Mouse (Mus musculus): ENCODE results near the gene Gpsm2. TPM values are rescaled to one million over a fixed set of nuclear protein-coding genes. Genes with fewer than 3 reads are reported as not detected.

Gene Gpsm2
- polyA plus RNA-seq, 1 experiment from 2014 or later: 34.6 TPM

DNA sequence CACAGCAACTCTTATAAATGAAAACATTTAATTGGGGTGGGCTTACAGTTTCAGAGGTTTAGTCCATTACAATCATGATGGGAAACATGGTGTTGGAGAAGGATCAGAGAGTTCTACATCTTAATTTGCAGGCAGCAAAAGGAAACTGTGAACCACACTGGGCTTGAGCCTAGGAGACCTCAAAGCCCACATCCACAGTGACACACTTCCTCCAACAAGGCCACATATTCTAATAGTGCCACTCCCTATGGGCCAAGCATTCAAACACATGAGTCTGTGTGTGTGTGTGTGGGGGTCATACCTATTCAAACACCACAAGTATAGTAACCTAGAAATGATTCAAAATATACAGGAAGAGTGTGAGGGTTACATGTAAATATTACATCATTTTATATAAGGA lies 5.2 kb upstream of the Gpsm2 start:
- H3K9me3 ChIP-seq (replicated peaks): no peaks in the 10 kb centered on the region
- no peak overlapping the region for H3K4me3 ChIP-seq
- 0 out of 2 replicates have a peak, but pooled peaks cover 5% of the 10 kb centered on the region for H3K4me1 ChIP-seq (replicated peaks)
- no peak for ATAC-seq (ENCODE audit: insufficient number of reproducible peaks, low FRiP score)
- no peaks in the 10 kb centered on the region for H3K36me3 ChIP-seq
- no peak overlapping the region for H3K27ac ChIP-seq (ENCODE audit: poor library complexity, severe bottlenecking)
- no peak overlapping the region for H3K4me2 ChIP-seq
- no peak overlapping the region for H3K9ac ChIP-seq
- no peaks in the 10 kb centered on the region for H3K27me3 ChIP-seq (replicated peaks)

GRCm38 (mm10) chr3:108726413-108726812 lies 4.3 kb upstream of the Gpsm2 start:
- no peak overlapping the region for H3K4me3 ChIP-seq
- H3K4me1 ChIP-seq (replicated peaks): 0 out of 2 replicates have a peak, but pooled peaks cover 5% of the 10 kb centered on the region
- H3K9me3 ChIP-seq (replicated peaks): no peaks in the 10 kb centered on the region
- 82% methylated on average over 7 of the region's 7 CpGs for WGBS
- H3K27me3 ChIP-seq (replicated peaks): no peaks in the 10 kb centered on the region
- no peaks in the 10 kb centered on the region for H3K36me3 ChIP-seq
- H3K4me2 ChIP-seq: no peak overlapping the region
- H3K27ac ChIP-seq (ENCODE audit: poor library complexity, severe bottlenecking): no peak overlapping the region
- ATAC-seq (ENCODE audit: insufficient number of reproducible peaks, low FRiP score): no peak
- no peak overlapping the region for H3K9ac ChIP-seq

GRCm38 (mm10) chr3:108721076-108721991 lies 775 bp downstream of the Gpsm2 start:
- Histone ChIP-seq H3K9ac (peak overlapping the region; percentile 83), H3K27me3 (replicated peaks) (no peaks in the 10 kb centered on the region), H3K27ac (ENCODE audit: poor library complexity, severe bottlenecking) (peak overlapping the region; percentile 85), H3K4me1 (replicated peaks) (peaks cover 11% of the 10 kb centered on the region; the same call in 1 of the 2 replicates), H3K9me3 (replicated peaks) (no peaks in the 10 kb centered on the region), H3K36me3 (no peaks in the 10 kb centered on the region), H3K4me2 (peak overlapping the region; percentile 84), H3K4me3 (peak overlapping the region; percentile 69)
- no peak; the same call in 1 of the 2 replicates for ATAC-seq (ENCODE audit: insufficient number of reproducible peaks, low FRiP score)
- under 1% methylated on average over 44 of the region's 44 CpGs for WGBS

- WGBS: 90% methylated on average over 3 of the region's 3 CpGs
- H3K4me3 ChIP-seq: no peak overlapping the region
- no peak overlapping the region for H3K9ac ChIP-seq
- H3K36me3 ChIP-seq: no peaks in the 10 kb centered on the region
- ATAC-seq (ENCODE audit: insufficient number of reproducible peaks, low FRiP score): no peak
- no peak overlapping the region; the same call in 1 of the 2 replicates for H3K4me2 ChIP-seq
- H3K27ac ChIP-seq (ENCODE audit: poor library complexity, severe bottlenecking): no peak overlapping the region
- no peaks in the 10 kb centered on the region for H3K9me3 ChIP-seq (replicated peaks)
- H3K27me3 ChIP-seq (replicated peaks): no peaks in the 10 kb centered on the region
- peaks cover 11% of the 10 kb centered on the region; the same call in 1 of the 2 replicates for H3K4me1 ChIP-seq (replicated peaks)
Measured at GRCm38 (mm10) chr3:108719761-108720160, 2.3 kb downstream of the Gpsm2 start.

DNA sequence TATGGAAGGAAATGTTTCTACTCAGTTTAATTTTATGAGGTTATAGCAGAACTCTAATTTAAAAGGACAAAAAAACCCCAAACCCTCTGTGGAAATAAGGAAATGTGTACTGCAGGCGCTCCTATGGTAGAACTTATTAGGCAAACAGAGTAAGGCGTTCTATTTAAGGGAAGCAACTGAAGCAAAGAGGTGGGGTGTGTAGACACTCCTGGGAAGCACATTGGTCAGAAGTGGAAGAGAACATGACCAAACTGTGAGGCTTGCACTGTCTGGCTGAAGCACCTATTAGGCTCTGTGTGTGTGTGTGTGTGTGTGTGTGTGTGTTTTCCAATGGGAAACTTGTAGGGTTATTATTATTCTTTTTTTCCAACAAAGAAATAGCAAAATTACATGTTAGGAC lies 2.8 kb downstream of the Gpsm2 start:
- H3K9ac ChIP-seq: no peak overlapping the region
- no peak overlapping the region for H3K4me3 ChIP-seq
- no peaks in the 10 kb centered on the region for H3K36me3 ChIP-seq
- ATAC-seq (ENCODE audit: insufficient number of reproducible peaks, low FRiP score): no peak
- H3K27ac ChIP-seq (ENCODE audit: poor library complexity, severe bottlenecking): no peak overlapping the region
- peaks cover 11% of the 10 kb centered on the region; the same call in 1 of the 2 replicates for H3K4me1 ChIP-seq (replicated peaks)
- no peaks in the 10 kb centered on the region for H3K27me3 ChIP-seq (replicated peaks)
- no peaks in the 10 kb centered on the region for H3K9me3 ChIP-seq (replicated peaks)
- 79% methylated on average over 2 of the region's 2 CpGs for WGBS
- H3K4me2 ChIP-seq: no peak overlapping the region

DNA sequence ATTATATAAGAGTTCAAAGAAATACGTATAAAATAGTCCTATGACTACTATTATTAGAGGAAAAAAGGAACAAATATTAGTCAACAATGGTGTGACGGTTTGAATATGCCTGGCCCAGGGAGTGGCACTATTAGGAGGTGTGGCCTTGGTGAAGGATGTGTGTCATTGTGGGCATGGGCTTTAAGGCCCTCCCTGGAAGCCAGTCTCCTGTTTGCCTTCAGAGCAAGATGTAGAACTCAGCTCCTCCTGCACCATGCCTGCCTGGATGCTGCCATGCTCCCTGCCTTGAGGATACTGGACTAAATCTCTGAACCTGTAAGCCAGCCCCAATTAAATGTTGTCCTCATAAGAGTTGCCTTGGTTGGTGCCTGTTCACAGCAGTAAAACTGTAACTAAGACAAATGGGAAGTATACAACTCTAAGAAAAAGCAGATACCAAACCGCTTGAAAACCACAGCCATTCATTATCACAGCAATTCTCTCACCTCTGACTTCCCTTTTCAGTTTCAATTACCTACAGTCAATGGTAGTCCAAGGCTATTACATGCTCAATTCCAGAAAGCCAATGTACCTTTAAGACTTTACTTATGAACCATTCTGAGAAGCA lies 4.1 kb downstream of the Gpsm2 start:
- no peak for ATAC-seq (ENCODE audit: insufficient number of reproducible peaks, low FRiP score)
- Histone ChIP-seq H3K27me3 (replicated peaks) (no peaks in the 10 kb centered on the region), H3K36me3 (no peaks in the 10 kb centered on the region), H3K9me3 (replicated peaks) (no peaks in the 10 kb centered on the region), H3K4me1 (replicated peaks) (peaks cover 14% of the 10 kb centered on the region), H3K27ac (ENCODE audit: poor library complexity, severe bottlenecking) (no peak overlapping the region), H3K9ac (no peak overlapping the region), H3K4me3 (no peak overlapping the region), H3K4me2 (no peak overlapping the region)
- 86% methylated on average over 3 of the region's 3 CpGs for WGBS

- no peak for ATAC-seq (ENCODE audit: insufficient number of reproducible peaks, low FRiP score)
- Histone ChIP-seq H3K4me3 (no peak overlapping the region), H3K4me1 (replicated peaks) (peaks cover 9% of the 10 kb centered on the region), H3K4me2 (no peak overlapping the region), H3K9me3 (replicated peaks) (no peaks in the 10 kb centered on the region), H3K27me3 (replicated peaks) (no peaks in the 10 kb centered on the region), H3K27ac (ENCODE audit: poor library complexity, severe bottlenecking) (no peak overlapping the region), H3K36me3 (no peaks in the 10 kb centered on the region), H3K9ac (no peak overlapping the region)
- WGBS: 78% methylated on average over 4 of the region's 4 CpGs
Measured at GRCm38 (mm10) chr3:108714837-108715236, 7.3 kb downstream of the Gpsm2 start.

DNA sequence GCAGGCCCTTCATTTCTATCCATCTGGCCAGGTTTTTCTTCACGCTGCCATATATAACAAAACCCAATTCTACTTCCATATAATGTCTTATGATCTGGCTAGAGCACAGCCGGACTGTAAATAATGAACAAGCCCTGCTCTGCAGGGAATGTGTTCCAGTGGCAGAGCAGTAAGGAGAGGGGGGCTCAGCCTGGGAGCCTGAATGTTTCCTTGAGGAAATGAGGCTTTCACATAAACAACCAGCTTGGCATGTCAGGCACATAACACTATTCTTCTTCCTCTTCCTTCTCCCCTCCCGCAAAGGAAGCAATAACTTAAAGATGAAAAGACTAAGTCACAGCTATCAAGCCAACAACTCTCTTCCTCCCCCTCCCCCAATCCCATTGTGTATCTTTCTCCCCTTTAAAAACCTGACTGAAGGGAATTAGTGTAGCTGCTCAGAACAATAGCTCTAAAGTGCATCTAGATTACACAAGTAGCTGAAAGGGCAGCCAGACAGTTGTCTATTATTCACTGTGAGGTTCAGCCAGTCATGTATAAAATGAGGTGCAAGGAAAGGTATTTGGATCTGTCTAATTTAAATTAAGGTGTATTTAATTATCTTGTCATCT lies 8.9 kb downstream of the Gpsm2 start:
- no peak for ATAC-seq (ENCODE audit: insufficient number of reproducible peaks, low FRiP score)

GRCm38 (mm10) chr3:108711296-108711695 lies 10.8 kb downstream of the Gpsm2 start:
- Histone ChIP-seq H3K27ac (ENCODE audit: poor library complexity, severe bottlenecking) (no peak overlapping the region), H3K36me3 (no peaks in the 10 kb centered on the region), H3K9ac (no peak overlapping the region), H3K9me3 (replicated peaks) (no peaks in the 10 kb centered on the region), H3K4me2 (no peak overlapping the region), H3K4me3 (no peak overlapping the region), H3K27me3 (replicated peaks) (no peaks in the 10 kb centered on the region), H3K4me1 (replicated peaks) (peaks cover 14% of the 10 kb centered on the region)
- WGBS: 91% methylated on average over 5 of the region's 5 CpGs
- no peak for ATAC-seq (ENCODE audit: insufficient number of reproducible peaks, low FRiP score)

More for the DNA sequence above, 8.9 kb downstream of the Gpsm2 start:
- Histone ChIP-seq H3K9ac (0 out of 2 replicates have a peak overlapping the region, but pooled peaks have one; percentile 35), H3K36me3 (no peaks in the 10 kb centered on the region), H3K27me3 (replicated peaks) (no peaks in the 10 kb centered on the region), H3K9me3 (replicated peaks) (no peaks in the 10 kb centered on the region), H3K4me1 (replicated peaks) (peaks cover 14% of the 10 kb centered on the region), H3K4me3 (no peak overlapping the region), H3K4me2 (no peak overlapping the region), H3K27ac (ENCODE audit: poor library complexity, severe bottlenecking) (no peak overlapping the region)
- WGBS: 49% methylated on average over 3 of the region's 3 CpGs

DNA sequence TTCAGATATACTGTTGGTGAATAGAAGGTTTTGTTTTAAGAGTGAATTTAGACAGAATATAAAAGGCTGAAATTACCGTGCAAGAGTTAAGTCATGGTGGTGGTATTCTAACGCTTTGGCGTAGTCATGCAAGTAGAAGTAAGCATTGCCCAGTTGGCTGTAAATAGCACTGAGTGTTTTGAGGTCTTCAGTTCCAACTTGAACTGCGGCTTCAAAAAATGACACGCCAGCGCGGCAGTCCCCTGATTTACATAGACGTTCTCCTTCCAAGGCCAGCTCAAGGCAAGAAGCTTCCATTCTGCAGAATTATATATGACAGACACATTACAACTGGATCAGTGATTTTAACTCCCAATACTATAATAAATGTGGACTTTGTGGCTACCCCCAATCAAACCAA lies 19.3 kb downstream of the Gpsm2 start:
- H3K36me3 ChIP-seq: peaks cover 43% of the 10 kb centered on the region
- 96% methylated on average over 8 of the region's 8 CpGs for WGBS
- no peaks in the 10 kb centered on the region for H3K27me3 ChIP-seq (replicated peaks)
- H3K4me2 ChIP-seq: no peak overlapping the region
- no peaks in the 10 kb centered on the region for H3K4me1 ChIP-seq (replicated peaks)
- no peak overlapping the region for H3K4me3 ChIP-seq
- no peaks in the 10 kb centered on the region for H3K9me3 ChIP-seq (replicated peaks)
- no peak overlapping the region for H3K27ac ChIP-seq (ENCODE audit: poor library complexity, severe bottlenecking)
- no peak overlapping the region for H3K9ac ChIP-seq
- ATAC-seq (ENCODE audit: insufficient number of reproducible peaks, low FRiP score): no peak

- no peak for ATAC-seq (ENCODE audit: insufficient number of reproducible peaks, low FRiP score)
- Histone ChIP-seq H3K4me2 (no peak overlapping the region), H3K36me3 (peaks cover 55% of the 10 kb centered on the region), H3K27ac (ENCODE audit: poor library complexity, severe bottlenecking) (no peak overlapping the region), H3K27me3 (replicated peaks) (no peaks in the 10 kb centered on the region), H3K4me3 (no peak overlapping the region), H3K9ac (no peak overlapping the region), H3K4me1 (replicated peaks) (no peaks in the 10 kb centered on the region), H3K9me3 (replicated peaks) (no peaks in the 10 kb centered on the region)
- WGBS: 68% methylated on average over 1 of the region's 1 CpGs
Measured at GRCm38 (mm10) chr3:108701256-108701655, 20.9 kb downstream of the Gpsm2 start.

All from heart, embryonic 12.5 days (tissue).